Mouse (Mus musculus) small intestine, adult 2 months (tissue): ENCODE measurements at regions not wholly inside any gene's neighbourhood (a gene's known extent, or its start where the extent isn't known, plus 50 kb on each side); places are given as distances from the start of the nearest gene placed in this dataset.

ENCODE experiments used
- CTCF ChIP-seq: fragments of 200-500 bp; IDR thresholded peaks from 2 replicates; pipeline ENCODE4 v1.5.1; 2012; ENCODE audit warnings: low read depth, mild to moderate bottlenecking, control low read depth, inconsistent platforms, low read length, moderate library complexity, mixed read lengths; ENCODE audit not compliant: insufficient replicate concordance, insufficient read length; ENCODE audit errors: extremely low read depth
- POLR2A ChIP-seq: fragments of 200-500 bp; IDR thresholded peaks from 2 replicates; pipeline ENCODE4 v1.6.1; 2012; ENCODE audit warnings: low read depth, mild to moderate bottlenecking, control low read depth, inconsistent platforms, low read length, moderate library complexity

DNA sequence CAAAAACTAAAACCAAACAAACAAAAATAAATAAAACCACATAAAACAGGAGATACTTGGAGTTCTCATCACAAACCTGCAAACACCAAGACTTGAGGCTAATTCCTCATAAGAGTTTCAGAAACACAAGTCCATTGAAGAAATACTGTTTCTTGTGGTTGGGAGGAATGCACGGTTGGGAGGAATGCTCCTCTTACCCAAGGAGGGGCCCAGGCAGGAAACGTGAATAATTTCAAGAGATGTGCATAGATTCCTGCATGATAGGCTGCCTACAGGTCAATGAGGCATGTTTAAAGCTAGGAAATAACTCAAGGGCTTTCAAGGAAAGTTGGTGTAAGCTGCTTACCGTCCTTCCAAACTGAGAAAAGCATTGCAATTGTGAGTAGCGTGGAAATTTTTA, 243.7 kb downstream of the Fam49a start:
- TF ChIP-seq CTCF (no peak), POLR2A (no peak)
